Mouse (Mus musculus) midbrain, embryonic 12.5 days (tissue): ENCODE results near the gene Tmem258. TPM values are rescaled to one million over a fixed set of nuclear protein-coding genes. Genes with fewer than 3 reads are reported as not detected.

Experiments used
- ATAC-seq: fragments of 200-750 bp; cut with Nextera tagmentation; 2 replicates; pipeline ENCODE4 v1.8.0; 2017; ENCODE audit warnings: low read depth, moderate TSS enrichment, moderate library complexity; ENCODE audit not compliant: low FRiP score
- H3K27ac ChIP-seq: fragments of 300-500 bp; sonication (generic); replicated peaks from 2 replicates; pipeline ENCODE4 v1.5.1; 2016; ENCODE audit warnings: mild to moderate bottlenecking
- H3K27me3 ChIP-seq: fragments of 300-500 bp; sonication (generic); 2 replicates; pipeline ENCODE4 v1.6.1; 2016; ENCODE audit warnings: mild to moderate bottlenecking
- H3K36me3 ChIP-seq: fragments of 300-500 bp; sonication (generic); 2 replicates; pipeline ENCODE4 v1.6.1; 2016
- H3K4me1 ChIP-seq: fragments of 300-500 bp; sonication (generic); 2 replicates; pipeline ENCODE4 v1.6.1; 2016
- H3K4me2 ChIP-seq: fragments of 300-500 bp; sonication (generic); replicated peaks from 2 replicates; pipeline ENCODE4 v1.6.1; 2016; ENCODE audit warnings: mild to moderate bottlenecking, moderate library complexity
- H3K4me3 ChIP-seq: fragments of 300-500 bp; sonication (generic); 2 replicates; pipeline ENCODE4 v1.5.1; 2016; ENCODE audit warnings: mild to moderate bottlenecking
- H3K9ac ChIP-seq: fragments of 300-500 bp; sonication (generic); replicated peaks from 2 replicates; pipeline ENCODE4 v1.6.1; 2016; ENCODE audit warnings: mild to moderate bottlenecking, moderate library complexity
- H3K9me3 ChIP-seq: fragments of 300-500 bp; sonication (generic); 2 replicates; pipeline ENCODE4 v1.6.1; 2016; ENCODE audit warnings: mild to moderate bottlenecking
- WGBS: fragments of 180-500 bp; shearing (Covaris S2); methylation state at CpG from one replicate; pipeline ENCODE4 v1.1.7; 2016; 5-methylcytosine and 5-hydroxymethylcytosine counted together
- polyA plus RNA-seq: library from polyadenylated mRNA; unstranded; fragments of >200 nt; fragmentation: Nextera tagmentation; extraction: Ambion mirVana; gene quantifications from 2 replicates; pipeline ENCODE4 v1.2.1, GENCODE M21; 2016

The Tmem258 gene
- polyA plus RNA-seq, 1 experiment from 2014 or later: 298 TPM

DNA sequence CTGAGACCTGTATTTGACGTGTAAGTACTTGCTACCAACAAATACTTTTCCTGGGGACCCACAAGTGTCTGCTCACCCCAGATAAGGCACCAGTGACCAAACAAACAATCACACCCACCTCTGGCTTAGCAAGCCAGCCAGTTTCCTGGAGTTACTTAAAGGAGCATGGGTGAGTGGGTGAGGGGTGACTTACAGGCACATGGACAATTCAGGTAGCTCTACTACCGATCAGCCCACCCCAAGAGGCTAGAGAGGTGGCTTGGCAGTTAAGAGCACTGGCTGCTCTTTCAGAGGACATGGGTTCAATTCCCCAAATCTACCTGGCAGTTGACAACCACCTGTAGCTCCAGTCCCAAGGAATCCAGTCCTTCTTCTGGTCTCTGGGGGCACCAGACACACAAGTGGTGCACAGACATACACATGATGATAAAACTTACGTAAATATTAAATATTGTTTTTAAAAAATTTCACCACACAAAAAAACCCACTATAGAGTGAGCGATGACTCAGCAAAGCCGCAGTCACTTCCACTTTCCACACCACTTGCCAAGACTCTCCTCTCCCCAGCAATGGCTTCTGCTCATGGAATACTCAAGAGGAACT, 30.6 kb upstream of the Tmem258 start:
- H3K9me3 ChIP-seq: no peaks in the 10 kb centered on the region
- no peaks in the 10 kb centered on the region for H3K36me3 ChIP-seq
- no peak overlapping the region for H3K4me2 ChIP-seq
- WGBS: 91% methylated on average over 5 of the region's 5 CpGs
- H3K27me3 ChIP-seq: no peaks in the 10 kb centered on the region
- H3K9ac ChIP-seq: no peak overlapping the region
- no peaks in the 10 kb centered on the region for H3K4me1 ChIP-seq
- no peak for ATAC-seq
- H3K4me3 ChIP-seq: no peak overlapping the region
- H3K27ac ChIP-seq: no peak overlapping the region

DNA sequence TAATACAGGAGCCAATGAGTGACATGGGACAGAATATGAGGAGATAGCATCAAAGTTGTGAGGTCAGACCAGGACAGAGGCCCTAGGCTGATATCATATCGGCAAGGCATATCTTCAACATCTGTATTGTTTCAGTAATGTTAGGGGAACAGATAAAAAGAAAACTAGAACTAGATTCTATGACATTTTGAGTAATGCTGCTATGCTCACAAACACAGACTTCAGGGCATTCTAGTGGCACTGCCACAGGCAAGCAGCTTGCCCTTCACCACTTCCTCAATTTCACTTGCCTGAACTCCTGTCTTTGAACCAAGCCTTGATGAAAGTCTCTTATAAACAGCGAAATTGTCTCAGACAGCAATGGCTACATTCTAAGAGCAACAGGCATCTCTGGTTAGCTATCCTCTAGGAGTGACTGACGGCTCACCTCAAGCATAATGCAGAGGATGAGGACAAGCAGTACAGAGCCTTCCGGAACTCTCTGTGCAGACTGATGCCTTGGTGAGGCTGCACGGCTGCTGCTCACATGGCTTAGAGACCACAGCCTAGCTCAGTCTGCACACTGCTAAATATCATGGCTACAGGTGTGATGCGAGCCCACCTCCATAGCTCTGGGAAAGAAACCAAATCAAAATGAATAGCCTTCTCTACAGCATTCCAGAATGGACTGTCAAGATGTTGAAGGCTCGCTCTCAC, 29.8 kb upstream of the Tmem258 start:
- H3K9me3 ChIP-seq: no peaks in the 10 kb centered on the region
- H3K27me3 ChIP-seq: no peaks in the 10 kb centered on the region
- no peak overlapping the region for H3K27ac ChIP-seq
- no peak overlapping the region for H3K4me3 ChIP-seq
- H3K4me1 ChIP-seq: no peaks in the 10 kb centered on the region
- ATAC-seq: no peak
- H3K4me2 ChIP-seq: no peak overlapping the region
- no peak overlapping the region for H3K9ac ChIP-seq
- no peaks in the 10 kb centered on the region for H3K36me3 ChIP-seq
- WGBS: 90% methylated on average over 7 of the region's 7 CpGs

DNA sequence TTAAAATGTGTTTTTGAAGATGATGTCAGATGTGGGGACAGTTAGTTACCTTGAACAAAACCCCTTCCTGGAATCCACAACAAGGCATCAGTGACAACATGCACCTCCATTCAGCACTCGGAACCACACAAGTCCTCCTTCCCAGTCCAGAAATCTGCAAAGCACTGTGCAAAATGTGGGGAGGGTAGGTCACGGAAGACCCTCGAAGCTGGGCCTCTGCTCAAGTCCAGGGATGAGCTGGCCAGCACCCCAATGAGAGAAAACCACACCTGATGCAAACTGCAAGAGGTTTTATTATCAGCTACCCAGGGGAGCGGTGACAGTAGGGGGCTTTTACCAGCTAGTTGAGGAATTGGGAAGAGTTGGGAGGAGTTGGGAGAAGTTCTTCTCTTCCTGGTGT, 28.9 kb upstream of the Tmem258 start:
- H3K4me1 ChIP-seq: no peaks in the 10 kb centered on the region
- H3K4me2 ChIP-seq: no peak overlapping the region
- no peaks in the 10 kb centered on the region for H3K27me3 ChIP-seq
- no peak overlapping the region for H3K4me3 ChIP-seq
- H3K9me3 ChIP-seq: no peaks in the 10 kb centered on the region
- H3K27ac ChIP-seq: no peak overlapping the region
- no peak for ATAC-seq
- no peaks in the 10 kb centered on the region for H3K36me3 ChIP-seq
- WGBS: 83% methylated on average over 4 of the region's 4 CpGs
- H3K9ac ChIP-seq: no peak overlapping the region

DNA sequence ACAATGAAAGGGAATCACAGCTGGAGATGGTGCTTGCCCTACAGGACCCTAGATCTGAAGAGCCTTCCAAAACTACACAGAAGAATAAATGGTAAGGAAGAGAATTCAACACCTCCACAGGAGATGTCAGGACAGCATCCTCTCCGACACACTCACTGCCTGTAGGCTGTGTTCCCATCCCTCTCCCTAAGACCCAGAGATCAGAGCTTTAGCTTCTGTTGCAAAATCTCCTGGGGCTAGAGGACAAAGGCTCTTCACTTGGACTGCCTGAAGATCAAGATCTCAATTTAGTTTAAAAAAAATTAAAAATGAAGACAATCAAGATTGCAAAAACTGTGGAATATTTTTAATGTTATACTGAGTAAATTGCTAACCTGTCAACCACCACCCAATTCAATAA, 27.3 kb upstream of the Tmem258 start:
- no peak overlapping the region for H3K4me2 ChIP-seq
- no peaks in the 10 kb centered on the region for H3K4me1 ChIP-seq
- H3K9me3 ChIP-seq: no peaks in the 10 kb centered on the region
- ATAC-seq: no peak
- H3K9ac ChIP-seq: no peak overlapping the region
- H3K27me3 ChIP-seq: no peaks in the 10 kb centered on the region
- 47% methylated on average over 1 of the region's 1 CpGs for WGBS
- no peaks in the 10 kb centered on the region for H3K36me3 ChIP-seq
- H3K4me3 ChIP-seq: no peak overlapping the region
- H3K27ac ChIP-seq: no peak overlapping the region

DNA sequence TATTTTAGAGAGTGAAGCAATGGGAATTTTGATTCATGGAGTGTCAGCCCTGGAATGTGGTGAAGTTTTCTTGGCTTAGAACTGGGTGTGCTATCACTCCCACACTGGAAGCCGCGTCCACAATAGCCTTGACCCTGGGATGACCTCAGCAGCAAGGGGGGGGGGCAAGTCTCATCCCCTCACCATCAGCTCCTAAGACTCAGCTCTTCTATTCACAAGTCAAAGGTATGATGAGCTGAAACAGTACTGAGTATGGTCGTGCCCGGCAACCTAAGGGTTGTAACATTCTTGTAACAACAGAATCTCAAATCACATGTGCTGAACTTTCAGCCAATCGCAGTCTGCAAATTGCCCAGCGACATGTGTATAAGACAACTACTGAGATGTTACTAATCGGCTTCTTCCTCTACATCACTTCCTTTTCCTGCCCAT, 26.9 kb upstream of the Tmem258 start:
- ATAC-seq: no peak
- Histone ChIP-seq H3K9me3 (no peaks in the 10 kb centered on the region), H3K36me3 (no peaks in the 10 kb centered on the region), H3K9ac (no peak overlapping the region), H3K4me1 (0 out of 2 replicates have a peak, but pooled peaks cover under 1% of the 10 kb centered on the region), H3K27ac (no peak overlapping the region), H3K4me3 (no peak overlapping the region), H3K4me2 (no peak overlapping the region), H3K27me3 (no peaks in the 10 kb centered on the region)
- WGBS: 77% methylated on average over 7 of the region's 7 CpGs

DNA sequence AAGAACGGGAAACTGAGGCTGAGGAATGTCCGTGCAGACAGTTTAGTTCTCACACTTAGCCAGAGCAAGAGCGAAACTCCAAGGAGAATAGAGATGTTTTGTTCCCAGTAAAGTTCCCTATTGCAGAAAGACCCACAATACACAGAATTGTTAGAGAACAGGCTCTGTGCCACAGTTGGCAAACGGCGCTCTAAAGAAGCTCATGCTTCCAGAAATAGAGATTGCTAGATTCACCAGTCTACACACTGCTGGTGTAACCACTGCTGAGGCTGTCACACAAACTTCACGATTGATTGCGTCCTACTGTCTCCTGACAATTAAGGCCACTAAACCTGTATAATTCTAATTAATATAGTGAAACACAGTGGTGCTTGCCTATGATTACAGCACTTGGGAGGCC, 22.6 kb upstream of the Tmem258 start:
- Histone ChIP-seq H3K9me3 (no peaks in the 10 kb centered on the region), H3K4me3 (no peak overlapping the region), H3K9ac (no peak overlapping the region), H3K4me2 (no peak overlapping the region), H3K36me3 (peaks cover 14% of the 10 kb centered on the region), H3K27ac (no peak overlapping the region), H3K27me3 (no peaks in the 10 kb centered on the region), H3K4me1 (peaks cover 29% of the 10 kb centered on the region)
- 93% methylated on average over 7 of the region's 7 CpGs for WGBS
- ATAC-seq: no peak

DNA sequence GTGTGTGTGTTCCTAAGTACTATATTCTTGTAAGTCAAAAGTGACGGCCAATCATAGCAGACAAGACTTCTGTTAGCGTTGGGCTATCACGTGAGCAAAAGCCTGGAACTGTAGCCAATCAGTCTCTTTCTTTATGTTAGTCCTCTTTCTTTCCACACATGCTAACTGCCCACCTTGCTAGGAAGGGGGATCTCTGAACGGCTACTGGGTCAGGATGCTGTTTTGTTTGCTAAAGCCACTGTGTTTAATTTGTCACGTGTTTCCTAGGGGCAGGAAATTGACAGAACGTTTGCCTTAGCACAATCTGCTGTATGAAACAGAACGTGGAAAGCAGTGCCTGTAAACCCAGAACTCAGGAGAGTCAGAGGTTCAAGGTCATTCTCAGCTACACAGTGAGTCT, 21.7 kb upstream of the Tmem258 start:
- peaks cover 23% of the 10 kb centered on the region for H3K36me3 ChIP-seq
- H3K4me1 ChIP-seq: peaks cover 34% of the 10 kb centered on the region
- 37% methylated on average over 7 of the region's 7 CpGs for whole genome bisulfite sequencing
- peak overlapping the region; percentile 84 for H3K4me3 ChIP-seq
- peak overlapping the region; percentile 81 for H3K4me2 ChIP-seq
- H3K27ac ChIP-seq: peak overlapping the region; percentile 94
- no peaks in the 10 kb centered on the region for H3K9me3 ChIP-seq
- H3K9ac ChIP-seq: peak overlapping the region; percentile 37; the same call in 1 of the 2 replicates
- no peak for ATAC-seq
- no peaks in the 10 kb centered on the region for H3K27me3 ChIP-seq

DNA sequence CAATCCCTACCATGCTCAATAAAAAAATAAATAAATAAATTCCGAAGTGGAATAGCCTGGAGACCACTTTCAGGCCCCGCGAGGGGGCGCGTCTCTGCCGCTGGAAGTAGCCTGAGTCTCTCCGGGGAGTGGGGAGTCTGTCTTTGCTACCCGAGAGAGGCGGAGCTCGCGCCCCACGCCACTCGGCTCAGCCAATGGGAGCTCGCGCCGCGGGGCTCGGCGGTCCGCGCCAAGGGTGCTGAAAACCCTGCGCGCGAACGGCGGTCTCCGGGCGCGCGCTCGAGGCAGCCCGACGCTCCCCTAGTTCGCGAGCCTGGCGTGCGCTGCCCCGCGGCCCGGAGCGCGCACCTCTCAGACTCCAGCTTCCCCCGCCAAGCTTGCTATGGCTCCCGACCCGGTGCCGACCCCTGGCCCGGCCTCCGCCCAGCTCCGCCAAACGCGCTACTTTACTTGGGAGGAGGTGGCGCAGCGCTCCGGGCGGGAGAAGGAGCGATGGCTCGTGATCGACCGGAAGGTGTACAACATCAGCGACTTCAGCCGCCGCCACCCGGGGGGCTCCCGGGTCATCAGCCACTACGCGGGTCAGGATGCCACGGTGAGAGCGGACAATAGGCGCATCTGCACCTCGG, 21.0 kb upstream of the Tmem258 start, which contains the start of gene Fads1:
Fads1 (plus strand) TSS at position 219 of the 629 bp plus-strand sequence.
- WGBS: 1% methylated on average over 70 of the region's 70 CpGs
- Histone ChIP-seq H3K27ac (peak within 1 kb of the TSS; percentile 94), H3K4me2 (peak within 1 kb of the TSS; percentile 81), H3K4me1 (peaks cover 34% of the 10 kb centered on the region), H3K36me3 (peaks cover 30% of the 10 kb centered on the region), H3K9me3 (no peaks in the 10 kb centered on the region), H3K9ac (peak within 1 kb of the TSS; percentile 97), H3K27me3 (no peaks in the 10 kb centered on the region), H3K4me3 (peak within 1 kb of the TSS; percentile 84)
- ATAC-seq: peak; percentile 97

DNA sequence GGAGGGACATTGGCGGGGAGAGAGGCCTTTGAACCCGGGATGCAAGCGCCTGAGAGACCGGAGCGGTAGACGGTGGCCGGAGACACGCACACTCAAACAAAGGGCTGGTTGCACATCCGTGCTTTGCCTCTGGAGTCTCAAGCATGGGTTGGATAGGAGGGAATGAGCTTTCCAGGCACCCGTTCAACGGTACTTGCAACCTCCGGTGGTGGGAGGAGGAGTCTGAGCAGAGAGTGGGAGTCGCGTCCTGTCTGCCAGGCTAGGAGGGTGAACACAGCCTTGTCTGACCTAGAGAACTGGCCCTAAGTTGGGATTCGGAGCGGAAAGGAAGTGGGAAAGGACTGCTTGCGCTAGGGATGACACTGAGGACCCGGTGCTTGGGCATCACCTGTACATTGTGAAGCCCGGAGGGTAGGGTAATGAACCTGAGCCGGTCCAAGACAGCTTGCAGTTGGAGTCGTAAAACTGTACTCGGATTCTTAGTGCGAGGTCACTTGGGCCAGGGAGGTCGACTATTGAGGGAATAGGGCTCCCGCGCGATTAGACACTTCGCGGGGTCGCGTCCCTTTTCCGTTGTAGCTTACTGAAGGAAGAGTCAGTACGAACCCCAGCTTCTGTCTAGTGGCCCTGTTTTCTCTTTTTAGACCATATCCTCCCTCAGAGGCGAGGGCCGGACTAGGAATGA, 20.4 kb upstream of the Tmem258 start:
- Histone ChIP-seq H3K4me1 (peaks cover 34% of the 10 kb centered on the region), H3K27me3 (no peaks in the 10 kb centered on the region), H3K9ac (peak overlapping the region; percentile 97), H3K4me3 (peak overlapping the region; percentile 84), H3K27ac (peak overlapping the region; percentile 94), H3K9me3 (no peaks in the 10 kb centered on the region), H3K4me2 (peak overlapping the region; percentile 81), H3K36me3 (peaks cover 36% of the 10 kb centered on the region)
- ATAC-seq: peak; percentile 65
- WGBS: under 1% methylated on average over 35 of the region's 35 CpGs

DNA sequence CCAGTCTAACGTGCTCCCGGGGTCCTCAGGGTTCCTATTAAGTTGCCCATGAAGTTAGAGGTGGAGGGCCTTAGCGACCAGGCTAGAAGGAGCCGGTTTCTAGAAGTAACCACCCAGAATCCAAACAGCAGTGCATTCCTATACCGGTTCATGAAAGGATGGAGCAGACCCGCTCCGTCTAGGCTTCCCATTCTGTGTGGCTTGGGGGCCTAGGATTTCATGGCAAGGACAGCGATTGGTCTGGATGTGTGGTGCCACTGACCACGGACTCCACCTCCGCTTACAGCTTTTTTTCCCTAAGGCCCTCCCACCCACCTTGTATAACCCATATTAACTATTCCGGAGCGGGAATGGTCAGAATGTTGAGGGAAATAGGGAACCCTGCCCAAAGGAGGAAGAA, 19.7 kb upstream of the Tmem258 start:
- peaks cover 43% of the 10 kb centered on the region for H3K36me3 ChIP-seq
- peak overlapping the region; percentile 97 for H3K9ac ChIP-seq
- no peaks in the 10 kb centered on the region for H3K9me3 ChIP-seq
- H3K4me2 ChIP-seq: peak overlapping the region; percentile 81
- 0 out of 2 replicates have a peak, but pooled peaks have one; percentile 32 for ATAC-seq
- H3K27ac ChIP-seq: peak overlapping the region; percentile 94
- peaks cover 34% of the 10 kb centered on the region for H3K4me1 ChIP-seq
- H3K27me3 ChIP-seq: no peaks in the 10 kb centered on the region
- 11% methylated on average over 12 of the region's 12 CpGs for WGBS
- peak overlapping the region; percentile 84 for H3K4me3 ChIP-seq

DNA sequence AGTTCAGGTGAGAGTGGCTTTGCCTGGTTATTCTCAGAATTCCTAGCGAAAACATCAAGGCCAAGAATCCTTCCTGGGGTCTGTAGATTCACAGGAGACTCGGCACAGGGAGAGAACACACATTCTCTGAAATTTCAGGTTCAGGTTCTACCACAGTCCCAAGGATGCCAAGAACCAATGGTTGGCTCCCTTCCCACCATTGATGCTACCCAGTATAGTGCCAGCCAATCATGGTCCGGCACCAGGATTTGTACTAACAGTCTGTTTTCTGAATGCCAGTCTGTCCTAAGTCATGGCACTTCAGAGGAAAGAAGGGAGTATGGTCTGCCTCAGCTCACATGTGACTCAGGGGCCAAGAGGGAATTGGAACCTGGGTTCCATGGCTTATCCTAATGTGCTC, 17.9 kb upstream of the Tmem258 start:
- Histone ChIP-seq H3K27ac (no peak overlapping the region), H3K4me1 (peaks cover 34% of the 10 kb centered on the region), H3K4me2 (no peak overlapping the region), H3K9me3 (no peaks in the 10 kb centered on the region), H3K9ac (no peak overlapping the region), H3K36me3 (peaks cover 58% of the 10 kb centered on the region), H3K4me3 (no peak overlapping the region), H3K27me3 (no peaks in the 10 kb centered on the region)
- ATAC-seq: no peak
- WGBS: 96% methylated on average over 3 of the region's 3 CpGs

DNA sequence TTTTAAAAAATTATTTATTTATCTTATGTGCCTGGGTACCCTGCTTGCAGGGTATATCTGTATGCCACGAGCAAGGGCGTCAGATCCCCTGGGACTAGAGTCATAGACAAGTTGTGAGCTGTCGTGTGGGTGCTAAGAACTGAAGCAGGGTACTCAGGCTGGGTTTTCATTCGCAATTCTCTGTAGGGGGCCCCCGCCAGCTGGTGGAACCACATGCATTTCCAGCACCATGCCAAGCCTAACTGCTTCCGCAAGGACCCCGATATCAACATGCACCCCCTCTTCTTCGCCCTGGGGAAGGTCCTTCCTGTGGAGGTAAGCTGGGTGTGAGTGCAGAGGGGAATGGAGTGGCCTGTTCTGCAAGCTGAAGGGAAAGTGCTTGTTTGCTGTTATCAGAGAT, 17.2 kb upstream of the Tmem258 start:
- no peak overlapping the region for H3K4me3 ChIP-seq
- H3K27me3 ChIP-seq: no peaks in the 10 kb centered on the region
- H3K4me2 ChIP-seq: no peak overlapping the region
- no peaks in the 10 kb centered on the region for H3K9me3 ChIP-seq
- 93% methylated on average over 8 of the region's 8 CpGs for WGBS
- no peak overlapping the region for H3K27ac ChIP-seq
- no peak overlapping the region for H3K9ac ChIP-seq
- no peak for ATAC-seq
- peaks cover 34% of the 10 kb centered on the region for H3K4me1 ChIP-seq
- peaks cover 63% of the 10 kb centered on the region for H3K36me3 ChIP-seq
